Mouse (Mus musculus): Measurements from ENCODE around the gene Mgat3.

DNA sequence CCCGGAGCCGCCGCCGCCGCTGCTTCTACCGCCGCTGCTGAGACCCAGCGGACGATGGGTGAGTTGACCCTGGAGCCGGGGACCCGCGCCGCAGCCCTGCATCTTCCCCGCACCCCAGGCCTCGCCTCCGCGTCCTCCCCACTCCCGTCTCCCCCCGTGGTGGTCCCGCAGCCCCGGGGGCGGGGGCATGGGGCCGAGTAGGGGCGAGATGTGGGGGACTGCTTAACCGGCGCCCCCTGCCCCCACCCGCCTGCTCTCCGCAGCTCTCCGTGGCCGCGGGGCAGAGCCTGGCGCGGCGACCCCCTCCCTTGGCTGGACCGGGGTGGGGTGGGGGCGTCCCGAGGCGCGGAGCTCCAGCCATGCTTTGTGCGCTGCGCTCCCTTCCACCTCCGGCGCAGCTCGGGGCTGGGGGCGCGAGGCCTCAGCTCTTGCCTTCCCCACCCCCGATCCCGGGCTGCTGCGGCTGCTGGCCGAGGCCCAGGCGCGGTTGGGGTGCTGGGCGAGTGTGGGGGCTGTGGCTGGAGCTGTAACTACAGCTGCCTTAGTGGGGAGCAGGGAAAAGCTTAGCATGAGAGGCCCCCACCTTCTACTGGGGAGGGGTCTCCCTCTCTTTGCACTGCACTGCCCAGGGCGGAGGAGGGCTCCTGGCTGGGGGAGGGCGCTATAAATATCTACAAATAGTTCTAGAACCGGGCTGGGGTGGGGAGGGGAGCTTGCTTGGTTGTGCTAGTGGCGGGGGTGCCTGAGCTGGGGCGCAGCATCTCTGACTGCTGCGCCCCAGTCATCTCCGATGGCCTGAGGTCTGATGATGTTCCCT, 468 bp downstream of the Mgat3 start:
- TF ChIP-seq CTCF (IDR thresholded peaks at IDR 0.05; ENCODE audit: low read depth) (no peak), EP300 (optimal IDR thresholded peaks at IDR 0.05) (no peak)
